Mouse (Mus musculus) activated CD4-positive, CD25-positive, alpha-beta regulatory T cell (primary cell): Measurements from ENCODE around the gene Mcoln3. TPM values are rescaled to one million over a fixed set of nuclear protein-coding genes. Genes with fewer than 3 reads are reported as not detected.

Experiments used
- polyA plus RNA-seq, 2 experiments: library from polyadenylated mRNA; unstranded; fragments of 100-300 nt; shearing (Covaris generic); gene quantifications; one replicate each; pipeline ENCODE4 v1.2.1; 2017

Gene Mcoln3
- polyA plus RNA-seq, result 1 to 10 TPM; 2.6 to 4.8 TPM

DNA sequence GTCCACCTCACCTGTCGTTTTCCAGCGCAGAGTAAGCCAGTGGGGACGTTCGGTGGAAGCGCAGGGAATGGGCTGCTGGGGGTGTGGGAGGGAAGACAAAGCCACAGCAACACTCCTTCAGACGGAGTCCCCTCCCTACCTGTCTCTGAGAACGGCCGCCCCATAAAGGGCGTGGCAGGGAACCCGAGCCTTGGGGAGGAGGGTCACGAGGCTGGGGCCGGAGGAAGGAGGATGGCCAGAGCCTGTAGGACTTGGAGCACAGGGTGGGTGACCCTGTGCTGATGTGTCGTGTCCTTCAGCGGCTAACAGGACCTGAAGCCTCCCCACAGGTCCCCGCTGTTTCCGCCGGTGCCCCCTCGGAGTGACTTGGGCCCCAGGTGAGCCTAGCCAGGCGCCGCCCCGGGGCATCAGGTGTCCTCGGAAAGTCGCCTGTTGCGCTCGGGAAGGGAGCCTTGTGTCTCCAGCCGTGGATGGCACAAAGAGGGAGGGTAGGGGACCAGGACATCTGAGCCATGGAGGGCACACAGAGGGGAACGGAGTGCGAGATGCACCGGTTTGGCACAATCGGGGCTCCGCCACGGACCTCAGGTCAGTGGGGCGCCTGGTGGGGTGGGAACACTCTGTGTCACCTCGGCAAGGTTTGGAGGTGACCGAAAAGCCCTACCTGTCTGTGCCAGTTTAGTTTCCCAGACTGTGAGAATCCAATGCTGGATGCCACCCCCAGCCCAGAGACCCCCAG, at the start of gene Mcoln3:
Gene Mcoln3 (plus strand): TSS at position 193 of the 739 bp plus-strand sequence.

DNA sequence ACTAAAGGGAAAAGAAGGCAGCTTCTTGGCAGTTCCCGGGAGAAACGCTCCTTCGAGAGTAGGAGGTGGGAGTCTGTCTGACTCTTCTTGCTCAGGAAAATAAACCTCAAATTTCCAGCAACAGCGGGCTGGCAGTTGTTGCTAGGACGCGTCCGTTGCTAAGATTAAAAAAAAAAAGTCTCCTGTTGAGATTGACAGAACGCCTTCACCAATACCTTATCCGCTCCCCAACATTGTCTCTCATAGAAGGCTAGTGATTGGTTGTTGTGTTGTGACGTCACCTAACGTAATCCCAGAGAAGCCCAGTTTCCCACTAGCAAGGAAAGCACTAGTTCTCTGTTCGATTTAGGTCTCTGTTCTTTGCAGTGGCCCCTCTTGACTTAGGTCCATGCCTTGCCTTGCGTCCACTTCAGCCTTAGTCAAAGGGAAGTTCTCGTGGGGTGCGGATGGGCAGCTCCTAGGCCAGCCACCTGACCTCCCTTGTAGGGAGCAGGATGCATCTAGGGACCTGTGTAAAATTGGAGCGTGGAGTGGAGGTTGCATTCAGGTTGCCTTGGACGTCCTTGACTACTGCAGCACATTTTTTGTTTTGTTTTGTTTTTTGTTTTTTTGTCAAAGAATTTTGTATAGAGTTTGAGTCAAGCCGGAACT, 9.2 kb upstream of the Mcoln3 start, which contains the start of gene Wdr63:
Gene Wdr63 (minus strand): TSS at position 210 of the 651 bp plus-strand sequence.

DNA sequence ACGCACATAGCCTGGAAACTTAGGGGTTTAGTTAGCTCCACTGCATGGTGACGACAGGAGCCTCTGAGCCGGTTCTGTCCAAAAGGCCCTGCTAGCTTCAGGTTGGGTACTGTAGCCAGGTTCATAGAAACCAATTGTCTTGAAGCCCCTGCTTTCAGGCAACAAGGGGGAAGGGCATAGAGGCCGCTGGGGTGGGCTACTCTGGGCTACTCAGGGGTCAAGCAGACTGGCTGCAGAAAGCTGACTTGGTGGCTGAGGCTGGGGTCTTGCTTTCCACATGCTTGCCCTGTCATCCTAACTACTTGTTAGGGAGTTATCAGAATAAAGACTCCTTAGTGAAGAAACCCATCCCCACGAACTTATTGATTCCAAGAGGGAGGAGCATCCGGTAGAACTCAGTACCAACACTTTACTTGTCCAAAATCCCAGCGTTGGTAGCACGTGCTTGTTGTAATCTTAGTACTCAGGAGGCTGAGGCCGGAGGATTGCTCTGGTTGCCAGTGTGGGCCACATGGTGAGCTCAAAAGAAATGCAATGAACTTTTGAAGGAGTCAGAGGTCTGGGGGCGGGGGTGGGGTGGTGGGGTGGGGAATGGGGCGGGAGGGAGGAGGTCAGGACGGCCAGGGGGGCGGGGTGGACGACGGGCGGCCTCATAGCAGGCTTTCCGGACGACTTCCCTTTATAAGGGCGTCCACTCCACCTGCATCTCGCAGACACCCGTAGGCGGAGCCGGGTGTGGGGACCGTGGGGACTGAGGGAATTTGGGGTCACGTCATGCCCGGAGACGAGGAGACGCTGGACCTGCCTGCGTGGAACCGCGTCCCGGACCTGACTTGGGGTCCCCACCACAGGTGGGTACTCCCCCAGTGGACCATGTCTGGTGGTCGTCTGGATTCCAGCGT, 32.2 kb downstream of the Mcoln3 start, which contains the start of gene Mcoln2:
Gene Mcoln2 (plus strand): TSS at position 678 of the 902 bp plus-strand sequence.

Other genes with a start within 250 kb of the Mcoln3 start
- 10 to 100 TPM; 94.8 to 96.7 TPM for gene Bcl10, start 194.6 kb upstream of the Mcoln3 start, polyA plus RNA-seq
- gene 2410004B18Rik, start 179.4 kb upstream of the Mcoln3 start, polyA plus RNA-seq, result 10 to 100 TPM; 45.8 to 55.1 TPM
- under 1 TPM; 0.17 to 0.20 TPM for gene Syde2, start 129.6 kb upstream of the Mcoln3 start, polyA plus RNA-seq
- not detected for gene Wdr63, start 9.3 kb upstream of the Mcoln3 start, polyA plus RNA-seq
- 1 to 10 TPM; 2.7 to 4.3 TPM for gene Mcoln2, start 32.4 kb downstream of the Mcoln3 start, polyA plus RNA-seq
- 1 to 10 TPM in 1 of 2 experiments, not detected in 1; 2.5 TPM for gene Lpar3, start 103.5 kb downstream of the Mcoln3 start, polyA plus RNA-seq